Mouse (Mus musculus) cerebellum, adult 9-10 months (tissue): ENCODE measurements around the gene B3gat1.

Source experiments
- DNase-seq: peaks from one replicate; pipeline ENCODE4 v3.0.0; 2022

B3gat1 gene

GRCm38 (mm10) chr9:26778421-26778820 lies 44.9 kb downstream of the B3gat1 start:
- no peak for DNase-seq

DNA sequence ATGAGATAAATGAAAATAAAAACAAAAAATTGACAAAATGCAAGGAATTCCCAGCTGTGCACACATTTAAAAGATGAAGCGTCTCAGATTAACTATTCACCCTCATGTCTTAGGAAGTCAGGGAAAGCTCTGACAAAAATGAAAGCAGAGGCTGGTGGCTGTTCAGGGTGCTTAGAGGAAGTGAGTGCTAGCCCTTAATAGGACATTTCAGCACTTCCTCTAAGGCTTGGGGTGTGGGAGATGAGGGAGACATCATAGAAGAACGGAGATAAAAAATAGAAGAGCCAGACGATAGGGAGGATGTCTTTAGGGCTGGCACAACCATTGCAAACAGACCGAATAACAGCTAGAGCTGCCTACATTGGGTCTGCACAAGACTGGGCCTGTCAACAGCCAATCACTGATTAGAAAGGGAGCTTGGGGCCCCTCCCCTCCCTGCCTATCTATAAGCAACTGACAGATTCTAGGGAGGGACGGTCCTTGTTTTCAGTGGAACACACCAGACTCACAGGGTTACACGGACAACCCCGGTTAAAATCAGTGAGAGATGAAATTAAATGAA lies 50.0 kb downstream of the B3gat1 start:
- no peak for DNase-seq

GRCm38 (mm10) chr9:26792829-26793228 lies 59.3 kb downstream of the B3gat1 start:
- peak; percentile 20 for DNase-seq

DNA sequence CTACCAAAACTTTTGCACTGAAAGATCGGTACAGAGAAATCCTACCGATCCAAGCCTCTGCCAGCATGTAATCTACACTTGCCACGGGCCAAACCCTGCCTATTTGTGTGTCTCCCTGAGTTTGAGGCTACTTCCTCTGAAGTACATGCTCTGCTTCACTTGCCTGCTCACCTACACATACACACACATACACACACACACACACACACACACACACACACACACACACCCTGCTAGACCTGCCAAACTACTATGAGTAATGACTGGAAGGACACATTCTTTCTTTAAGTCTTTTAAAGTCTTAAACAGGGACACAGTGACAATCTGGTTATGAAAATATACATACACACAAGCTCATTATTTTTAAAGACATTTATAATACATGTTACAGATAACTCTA lies 64.7 kb downstream of the B3gat1 start:
- DNase-seq = no peak

GRCm38 (mm10) chr9:26798731-26799130 lies 65.2 kb downstream of the B3gat1 start:
- no peak for DNase-seq

- no peak for DNase-seq
Measured at GRCm38 (mm10) chr9:26800357-26800756, 66.8 kb downstream of the B3gat1 start.

GRCm38 (mm10) chr9:26804321-26804720 lies 70.8 kb downstream of the B3gat1 start:
- no peak for DNase-seq

DNA sequence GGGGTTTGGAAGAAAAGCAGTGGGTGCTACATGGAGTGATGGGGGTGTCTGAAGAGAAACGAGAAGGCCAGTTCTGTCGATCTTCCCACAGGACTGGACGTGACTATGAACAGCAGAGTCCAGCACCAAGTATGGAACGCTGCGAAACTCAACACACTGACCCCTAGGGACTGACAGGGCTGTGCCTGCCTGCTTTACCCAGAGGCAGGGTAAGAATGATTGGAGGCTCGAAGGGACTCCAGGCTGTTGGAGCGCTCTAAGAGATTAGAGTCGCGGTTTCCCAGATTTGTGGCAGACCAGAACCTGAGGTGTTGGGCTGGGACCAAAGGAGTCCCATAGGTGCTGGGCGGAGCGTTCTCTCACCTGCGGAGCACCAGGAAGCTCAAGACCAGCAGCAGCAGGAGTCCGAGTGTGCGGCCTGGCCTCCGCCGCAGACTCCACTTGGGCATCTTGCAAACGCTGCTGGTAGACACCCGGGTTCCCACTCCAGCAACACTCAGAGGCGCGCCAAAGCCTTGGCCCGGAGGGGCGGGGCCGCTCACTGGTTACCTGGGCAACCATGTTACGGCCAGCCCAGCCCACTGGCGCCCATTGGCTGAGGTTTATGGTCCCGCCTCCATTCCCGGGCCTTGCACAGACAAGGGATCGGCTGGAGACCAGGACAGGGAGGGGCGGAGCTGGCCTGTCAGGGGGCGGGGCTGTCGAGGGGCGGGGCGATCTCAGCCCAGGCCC lies 72.6 kb downstream of the B3gat1 start, which contains the start of gene Glb1l2:
TSS of gene Glb1l2 (minus strand) at position 534 of the 732 bp plus-strand sequence.
- DNase-seq = peak; percentile 65

GRCm38 (mm10) chr9:26808735-26809134 lies 75.2 kb downstream of the B3gat1 start:
- no peak for DNase-seq
